Mouse (Mus musculus) cerebellum, postnatal 4 days (tissue): ENCODE data around the gene Grem2.

Experiments
- DNase-seq, 2 experiments: peaks; one replicate each; pipeline ENCODE4 v3.0.0; 2022; ENCODE audit warnings: low spot score in 2 of 2, mixed read lengths in 1 of 2

Gene Grem2

GRCm38 (mm10) chr1:174788617-174789016 is 133.0 kb downstream of the Grem2 start:
- DNase-seq, result no peak
